Comparison of ENCODE assay signal across 9 mouse cellular contexts in genomic region chr5:35391656-35392333, GRCm38 (mm10). TPM values are rescaled to one million over a fixed set of nuclear protein-coding genes. Genes with fewer than 3 reads are reported as not detected.
DNase-seq lines count a peak whose midpoint lies in the region; ATAC-seq and TF ChIP-seq lines count a peak whose summit lies in the region.
"Had no signal": no experiment of that assay in that cellular context is flagged by ENCODE, and none has a peak within 500 bp of the region (broad histone marks: within the 10 kb centered on the region; RNA-seq: fewer than 3 reads in every experiment).

No protein-coding gene starts in this region.

- under 1% methylated on average over 86 of the region's 88 CpGs for WGBS in embryonic facial prominence, embryonic 13.5 days
- under 1% methylated on average over 72 of the region's 88 CpGs for WGBS in intestine, postnatal 0 days
- under 1% methylated on average over 74 of the region's 88 CpGs for WGBS in neural tube, embryonic 15.5 days

- H3K9me3 ChIP-seq in embryonic facial prominence, embryonic 13.5 days: no peaks in the 10 kb centered on the region
- no peaks in the 10 kb centered on the region for H3K9me3 ChIP-seq in intestine, postnatal 0 days (ENCODE audit: control insufficient read depth)
- no peaks in the 10 kb centered on the region for H3K9me3 ChIP-seq in neural tube, embryonic 15.5 days (replicated peaks)

- H3K27me3 ChIP-seq in embryonic facial prominence, embryonic 13.5 days: peaks cover 97% of the 10 kb centered on the region
- peaks cover 96% of the 10 kb centered on the region for H3K27me3 ChIP-seq in intestine, postnatal 0 days (replicated peaks; ENCODE audit: control insufficient read depth, insufficient read depth, low read length)
- H3K27me3 ChIP-seq in neural tube, embryonic 15.5 days (replicated peaks): peaks cover 95% of the 10 kb centered on the region

- H3K4me3 ChIP-seq in left cerebral cortex, adult 2 months: peak overlapping the region; percentile 24
- peak overlapping the region; percentile 43 for H3K4me3 ChIP-seq in embryonic facial prominence, embryonic 13.5 days
- peak overlapping the region; percentile 23 for H3K4me3 ChIP-seq in intestine, postnatal 0 days (ENCODE audit: low read depth, low read length)
- H3K4me3 ChIP-seq in neural tube, embryonic 15.5 days (replicated peaks): peak overlapping the region; percentile 26

- no peaks in the 10 kb centered on the region for H3K36me3 ChIP-seq in embryonic facial prominence, embryonic 13.5 days
- H3K36me3 ChIP-seq in intestine, postnatal 0 days (ENCODE audit: control insufficient read depth, insufficient read depth): no peaks in the 10 kb centered on the region
- H3K36me3 ChIP-seq in neural tube, embryonic 15.5 days: no peaks in the 10 kb centered on the region

- DNase-seq in left cerebral cortex, adult 2 months (ENCODE audit: extremely low spot score in 1 of 2, low spot score in 2 of 2): peak in 1 of 2 experiments; percentile 22
- no peak for DNase-seq in left cerebral cortex, postnatal 10 days (ENCODE audit: extremely low spot score in 1 of 2, low spot score in 2 of 2)
- no peak for DNase-seq in thymus, postnatal 25 days
- no peak for DNase-seq in gastrocnemius, postnatal 25 days
- no peak for DNase-seq in left cerebral cortex, adult 11 months (ENCODE audit: low spot score)
- DNase-seq: layer of hippocampus, postnatal 36 days had no signal

- no peak for ATAC-seq in embryonic facial prominence, embryonic 13.5 days (ENCODE audit: insufficient number of reproducible peaks, insufficient read depth, low FRiP score, low TSS enrichment, low read depth)
- ATAC-seq in intestine, postnatal 0 days: no peak
- no peak for ATAC-seq in neural tube, embryonic 15.5 days (ENCODE audit: low FRiP score)

- no peak for TF ChIP-seq CTCF in left cerebral cortex, adult 2 months (IDR thresholded peaks at IDR 0.05)
- no peak for TF ChIP-seq CTCF in intestine, postnatal 0 days (IDR thresholded peaks at IDR 0.05; ENCODE audit: low read depth)

- H3K4me1 ChIP-seq in embryonic facial prominence, embryonic 13.5 days: peaks cover 29% of the 10 kb centered on the region
- H3K4me1 ChIP-seq in intestine, postnatal 0 days (replicated peaks; ENCODE audit: control insufficient read depth, insufficient read depth, low read length): no peaks in the 10 kb centered on the region
- H3K4me1 ChIP-seq in neural tube, embryonic 15.5 days: peaks cover 28% of the 10 kb centered on the region

- H3K4me2 ChIP-seq in embryonic facial prominence, embryonic 13.5 days: peak overlapping the region; percentile 65
- peak overlapping the region; percentile 56 for H3K4me2 ChIP-seq in intestine, postnatal 0 days (replicated peaks; ENCODE audit: low read depth)
- peak overlapping the region; percentile 47 for H3K4me2 ChIP-seq in neural tube, embryonic 15.5 days

- H3K27ac ChIP-seq in left cerebral cortex, adult 2 months: no peak overlapping the region
- no peak overlapping the region for H3K27ac ChIP-seq in embryonic facial prominence, embryonic 13.5 days
- no peak overlapping the region for H3K27ac ChIP-seq in intestine, postnatal 0 days (ENCODE audit: low read depth, low read length)
- H3K27ac ChIP-seq in neural tube, embryonic 15.5 days (replicated peaks): no peak overlapping the region

- intact Hi-C loops in left cerebral cortex, adult 2 months (cut with DNase I): no loop called here
- intact Hi-C loops in left cerebral cortex, postnatal 10 days (cut with DNase I): loop anchor here (10.0 kb wide), 1 partner anchor 1957 kb away; the partner anchor contains the start of gene Nkx1-1

- H3K9ac ChIP-seq in embryonic facial prominence, embryonic 13.5 days: peak overlapping the region; percentile 49
- no peak overlapping the region for H3K9ac ChIP-seq in intestine, postnatal 0 days (ENCODE audit: low read depth, low read length)
- 0 out of 2 replicates have a peak overlapping the region, but pooled peaks have one; percentile 1 for H3K9ac ChIP-seq in neural tube, embryonic 15.5 days (replicated peaks)

RNA-seq across cellular contexts. Expression of gene Hmx1, which starts 2.9 kb away (rescaled TPM):
- not detected for total RNA-seq in left cerebral cortex, adult 2 months (2021)
- total RNA-seq in left cerebral cortex, postnatal 10 days (2021): not detected
- polyA plus RNA-seq in embryonic facial prominence, embryonic 13.5 days (2015; fragmentation: Nextera tagmentation; extraction: Ambion mirVana): 1.1 and 2.2 TPM in 2 replicates
- polyA plus RNA-seq in intestine, postnatal 0 days (2015; fragmentation: Nextera tagmentation; extraction: Ambion mirVana): not detected in 2 replicates
- polyA plus RNA-seq in neural tube, embryonic 15.5 days (2015; fragmentation: Nextera tagmentation; extraction: Ambion mirVana): 0.73 and 1.4 TPM in 2 replicates
- not detected for total RNA-seq in gastrocnemius, postnatal 25 days (2021)
- total RNA-seq: layer of hippocampus, postnatal 36 days had no signal
